In genomic region chr7:6866351-6866750, GRCm38 (mm10) we compare ENCODE assay signal across 13 mouse cellular contexts.
DNase-seq lines count a peak whose midpoint lies in the region; ATAC-seq lines count a peak whose summit lies in the region.
"Had no signal": no experiment of that assay in that cellular context is flagged by ENCODE, and none has a peak within 500 bp of the region (broad histone marks: within the 10 kb centered on the region; RNA-seq: fewer than 3 reads in every experiment).

No protein-coding gene starts in this region.

- no peak overlapping the region for H3K9ac ChIP-seq in hindbrain, embryonic 16.5 days (ENCODE audit: low read depth, low read length)
- no peak overlapping the region for H3K9ac ChIP-seq in hindbrain, embryonic 13.5 days
- H3K9ac ChIP-seq: limb, embryonic 15.5 days had no signal

- no peaks in the 10 kb centered on the region for H3K36me3 ChIP-seq in hindbrain, embryonic 16.5 days (ENCODE audit: control insufficient read depth, insufficient read depth, low read length)
- no peaks in the 10 kb centered on the region for H3K36me3 ChIP-seq in hindbrain, embryonic 13.5 days
- H3K36me3 ChIP-seq: limb, embryonic 15.5 days had no signal

- no peak overlapping the region for H3K4me3 ChIP-seq in hindbrain, embryonic 16.5 days (ENCODE audit: low read length)
- no peak overlapping the region for H3K4me3 ChIP-seq in hindbrain, embryonic 13.5 days
- H3K4me3 ChIP-seq: limb, embryonic 15.5 days had no signal

- no peaks in the 10 kb centered on the region for H3K27me3 ChIP-seq in hindbrain, embryonic 16.5 days (replicated peaks; ENCODE audit: control insufficient read depth, insufficient read depth, low read length)
- no peaks in the 10 kb centered on the region for H3K27me3 ChIP-seq in hindbrain, embryonic 13.5 days
- H3K27me3 ChIP-seq: limb, embryonic 15.5 days had no signal

- H3K4me1 ChIP-seq in hindbrain, embryonic 16.5 days (ENCODE audit: control insufficient read depth, insufficient read depth, low read depth, low read length) = peaks cover 2% of the 10 kb centered on the region; the same call in 1 of the 2 replicates
- peaks cover 15% of the 10 kb centered on the region for H3K4me1 ChIP-seq in hindbrain, embryonic 13.5 days (replicated peaks)
- H3K4me1 ChIP-seq: limb, embryonic 15.5 days had no signal

- DNase-seq in right cerebral cortex, adult 2 months (ENCODE audit: low spot score in 2 of 2) = peak; percentile 29 to 39
- DNase-seq in right cerebral cortex, postnatal 14 days = no peak
- DNase-seq in cerebellum, postnatal 10 days = peak; percentile 80
- peak; percentile 44 for DNase-seq in layer of hippocampus, adult 9-11 months
- DNase-seq in T-cell, adult 2 months (ENCODE audit: low spot score) = no peak
- DNase-seq in lung, postnatal 10 days = no peak
- DNase-seq: embryo, embryonic 11 days; kidney, adult 2 months; lung, adult 2 months had no signal

- no peak overlapping the region for H3K27ac ChIP-seq in hindbrain, embryonic 16.5 days (ENCODE audit: low read depth, low read length)
- no peak overlapping the region for H3K27ac ChIP-seq in hindbrain, embryonic 13.5 days
- H3K27ac ChIP-seq: limb, embryonic 15.5 days; stomach, postnatal 0 days had no signal

- no peak overlapping the region for H3K4me2 ChIP-seq in hindbrain, embryonic 16.5 days (ENCODE audit: low read length)
- no peak overlapping the region for H3K4me2 ChIP-seq in hindbrain, embryonic 13.5 days
- H3K4me2 ChIP-seq: limb, embryonic 15.5 days had no signal

- no peaks in the 10 kb centered on the region for H3K9me3 ChIP-seq in hindbrain, embryonic 16.5 days (ENCODE audit: control insufficient read depth, low read length)
- no peaks in the 10 kb centered on the region for H3K9me3 ChIP-seq in hindbrain, embryonic 13.5 days
- H3K9me3 ChIP-seq: limb, embryonic 15.5 days had no signal

- ATAC-seq in hindbrain, embryonic 16.5 days = peak; percentile 27; the same call in 1 of the 2 replicates
- no peak for ATAC-seq in hindbrain, embryonic 13.5 days (ENCODE audit: low FRiP score)

Comparison
In these comparisons a context has a peak if more than half of its experiments do, and no peak if none do; other contexts are left out.
1. DNase-seq: peak in right cerebral cortex, adult 2 months (2 of 2), cerebellum, postnatal 10 days (2 of 2) and layer of hippocampus, adult 9-11 months (single experiment); none in right cerebral cortex, postnatal 14 days (single experiment), T-cell, adult 2 months (single experiment) and lung, postnatal 10 days (single experiment).